Mouse (Mus musculus) intestine, embryonic 16.5 days (tissue): ENCODE measurements at regions not wholly inside any gene's neighbourhood (a gene's known extent, or its start where the extent isn't known, plus 50 kb on each side); places are given as distances from the start of the nearest gene placed in this dataset.
A peak's percentile ranks its signal among the peaks of the same experiment; 100 is the strongest.

Source experiments
- ATAC-seq: fragments of 200-750 bp; cut with Nextera tagmentation; 2 replicates; pipeline ENCODE4 v1.8.0; 2017; ENCODE audit warnings: moderate TSS enrichment, moderate library complexity
- H3K27ac ChIP-seq: fragments of 300-500 bp; sonication (generic); 2 replicates; pipeline ENCODE4 v1.5.1; 2014; ENCODE audit warnings: mild to moderate bottlenecking, low read length
- H3K27me3 ChIP-seq: fragments of 300-500 bp; sonication (generic); replicated peaks from 2 replicates; pipeline ENCODE4 v1.6.1; 2014; ENCODE audit warnings: low read length, control low read depth, mixed read lengths; ENCODE audit not compliant: control insufficient read depth, insufficient read depth
- H3K36me3 ChIP-seq: fragments of 300-500 bp; sonication (generic); 2 replicates; pipeline ENCODE4 v1.6.1; 2014; ENCODE audit warnings: low read length, control low read depth; ENCODE audit not compliant: control insufficient read depth, insufficient read depth
- H3K4me1 ChIP-seq: fragments of 300-500 bp; sonication (generic); 2 replicates; pipeline ENCODE4 v1.6.1; 2014; ENCODE audit warnings: low read length, control low read depth, mixed read lengths; ENCODE audit not compliant: control insufficient read depth, insufficient read depth
- H3K4me2 ChIP-seq: fragments of 300-500 bp; sonication (generic); 2 replicates; pipeline ENCODE4 v1.6.1; 2014; ENCODE audit warnings: low read depth, low read length, control low read depth
- H3K4me3 ChIP-seq: fragments of 300-500 bp; sonication (generic); 2 replicates; pipeline ENCODE4 v1.5.1; 2014; ENCODE audit warnings: mild to moderate bottlenecking, low read length
- H3K9ac ChIP-seq: fragments of 300-500 bp; sonication (generic); 2 replicates; pipeline ENCODE4 v1.6.1; 2014; ENCODE audit warnings: low read depth, low read length
- H3K9me3 ChIP-seq: fragments of 300-500 bp; sonication (generic); 2 replicates; pipeline ENCODE4 v1.6.1; 2016; ENCODE audit warnings: low read length, control low read depth; ENCODE audit not compliant: control insufficient read depth
- WGBS: fragments of 180-500 bp; shearing (Covaris S2); extraction: QIAGEN DNeasy Blood & Tissue Kit; methylation state at CpG from one replicate; pipeline ENCODE4 v1.1.7; 2014; 5-methylcytosine and 5-hydroxymethylcytosine counted together

- Histone ChIP-seq H3K4me1 (no peaks in the 10 kb centered on the region), H3K9ac (no peak overlapping the region), H3K9me3 (no peaks in the 10 kb centered on the region), H3K27me3 (no peaks in the 10 kb centered on the region), H3K4me2 (no peak overlapping the region), H3K36me3 (no peaks in the 10 kb centered on the region), H3K27ac (no peak overlapping the region), H3K4me3 (no peak overlapping the region)
- no peak for ATAC-seq
Measured at GRCm38 (mm10) chr10:124603061-124603460, 786.2 kb downstream of the Slc16a7 start.

GRCm38 (mm10) chr10:124570746-124571145, 818.5 kb downstream of the Slc16a7 start:
- H3K4me1 ChIP-seq: no peaks in the 10 kb centered on the region
- H3K27me3 ChIP-seq: no peaks in the 10 kb centered on the region
- H3K4me3 ChIP-seq: no peak overlapping the region
- H3K4me2 ChIP-seq: no peak overlapping the region
- 67% methylated on average over 4 of the region's 4 CpGs for WGBS
- no peaks in the 10 kb centered on the region for H3K36me3 ChIP-seq
- H3K27ac ChIP-seq: no peak overlapping the region
- no peaks in the 10 kb centered on the region for H3K9me3 ChIP-seq
- no peak for ATAC-seq
- H3K9ac ChIP-seq: no peak overlapping the region

GRCm38 (mm10) chr10:124563626-124564025, 825.6 kb downstream of the Slc16a7 start:
- ATAC-seq: no peak
- H3K27ac ChIP-seq: no peak overlapping the region
- H3K4me3 ChIP-seq: no peak overlapping the region
- H3K9me3 ChIP-seq: no peaks in the 10 kb centered on the region
- H3K9ac ChIP-seq: no peak overlapping the region
- H3K4me1 ChIP-seq: no peaks in the 10 kb centered on the region
- H3K27me3 ChIP-seq: no peaks in the 10 kb centered on the region
- H3K4me2 ChIP-seq: no peak overlapping the region
- 93% methylated on average over 6 of the region's 6 CpGs for WGBS
- no peaks in the 10 kb centered on the region for H3K36me3 ChIP-seq

- H3K9ac ChIP-seq: no peak overlapping the region
- no peak overlapping the region for H3K4me3 ChIP-seq
- H3K4me2 ChIP-seq: no peak overlapping the region
- no peaks in the 10 kb centered on the region for H3K36me3 ChIP-seq
- ATAC-seq: peak; percentile 63
- no peaks in the 10 kb centered on the region for H3K9me3 ChIP-seq
- no peaks in the 10 kb centered on the region for H3K4me1 ChIP-seq
- whole genome bisulfite sequencing: 42% methylated on average over 4 of the region's 4 CpGs
- no peaks in the 10 kb centered on the region for H3K27me3 ChIP-seq
- H3K27ac ChIP-seq: no peak overlapping the region
Measured at GRCm38 (mm10) chr10:124528175-124528574, 861.1 kb downstream of the Slc16a7 start.
